Mouse (Mus musculus) liver, embryonic 14.5 days (tissue): Measurements from ENCODE around the gene Ppm1g.

Source experiments
- CTCF ChIP-seq: IDR thresholded peaks from 2 replicates; pipeline ENCODE4 v1.5.1; 2016; ENCODE audit warnings: antibody characterized with exemption, low read depth, control low read depth
- EP300 ChIP-seq: IDR thresholded peaks from 2 replicates; pipeline ENCODE4 v1.6.1; 2016; ENCODE audit warnings: antibody characterized with exemption, low read depth

- TF ChIP-seq EP300, result no peak
- no peak for TF ChIP-seq CTCF
Measured at GRCm38 (mm10) chr5:31154152-31154553, 66.3 kb downstream of the Ppm1g start, which contains the start of gene Mpv17.
